Mouse (Mus musculus) neural tube, embryonic 11.5 days (tissue): ENCODE results near the gene Scimp. TPM values are rescaled to one million over a fixed set of nuclear protein-coding genes. Genes with fewer than 3 reads are reported as not detected.
A peak's percentile ranks its signal among the peaks of the same experiment; 100 is the strongest.
"Not testable (repeated sequence)": the region's sequence is repeated elsewhere in the genome, so short reads cannot be mapped to it uniquely, and the experiment has no call there.

ENCODE experiments used
- ATAC-seq: fragments of 200-750 bp; cut with Nextera tagmentation; 2 replicates; pipeline ENCODE4 v1.8.0; 2017; ENCODE audit warnings: moderate number of reproducible peaks, mild to moderate bottlenecking, moderate TSS enrichment, moderate library complexity; ENCODE audit not compliant: insufficient read depth, low FRiP score, low TSS enrichment
- DNase-seq: peaks from one replicate; pipeline ENCODE4 v3.0.0-alpha.2; 2015; ENCODE audit warnings: low spot score
- H3K27ac ChIP-seq: fragments of 300-500 bp; sonication (generic); 2 replicates; pipeline ENCODE4 v1.5.1; 2014; ENCODE audit warnings: low read depth, mild to moderate bottlenecking, low read length
- H3K27me3 ChIP-seq: fragments of 300-500 bp; sonication (generic); 2 replicates; pipeline ENCODE4 v1.6.1; 2014; ENCODE audit warnings: mild to moderate bottlenecking, low read length, mixed read lengths; ENCODE audit not compliant: control insufficient read depth, insufficient read depth
- H3K36me3 ChIP-seq: fragments of 300-500 bp; sonication (generic); 2 replicates; pipeline ENCODE4 v1.6.1; 2014; ENCODE audit warnings: mild to moderate bottlenecking, low read length, moderate library complexity, mixed read lengths; ENCODE audit not compliant: control insufficient read depth, insufficient read depth
- H3K4me1 ChIP-seq: fragments of 300-500 bp; sonication (generic); 2 replicates; pipeline ENCODE4 v1.6.1; 2014; ENCODE audit warnings: low read length, mixed read lengths; ENCODE audit not compliant: control insufficient read depth, insufficient read depth
- H3K4me2 ChIP-seq: fragments of 300-500 bp; sonication (generic); 2 replicates; pipeline ENCODE4 v1.6.1; 2014; ENCODE audit warnings: low read depth, mild to moderate bottlenecking, moderate library complexity
- H3K4me3 ChIP-seq: fragments of 300-500 bp; sonication (generic); 2 replicates; pipeline ENCODE4 v1.5.1; 2014; ENCODE audit warnings: low read depth, low read length
- H3K9ac ChIP-seq: fragments of 300-500 bp; sonication (generic); 2 replicates; pipeline ENCODE4 v1.6.1; 2014; ENCODE audit warnings: mild to moderate bottlenecking, low read length
- H3K9me3 ChIP-seq: fragments of 300-500 bp; sonication (generic); 2 replicates; pipeline ENCODE4 v1.6.1; 2016; ENCODE audit warnings: low read length; ENCODE audit not compliant: control insufficient read depth
- WGBS: fragments of 180-500 bp; shearing (Covaris S2); extraction: QIAGEN DNeasy Blood & Tissue Kit; methylation state at CpG from one replicate; pipeline ENCODE4 v1.1.7; 2014; 5-methylcytosine and 5-hydroxymethylcytosine counted together
- polyA plus RNA-seq: library from polyadenylated mRNA; unstranded; fragments of >200 nt; fragmentation: Nextera tagmentation; extraction: Ambion mirVana; gene quantifications from 2 replicates; pipeline ENCODE4 v1.2.1, GENCODE M21; 2014

Gene Scimp
- polyA plus RNA-seq, 1 experiment from 2014 or later = 0.29 TPM

DNA sequence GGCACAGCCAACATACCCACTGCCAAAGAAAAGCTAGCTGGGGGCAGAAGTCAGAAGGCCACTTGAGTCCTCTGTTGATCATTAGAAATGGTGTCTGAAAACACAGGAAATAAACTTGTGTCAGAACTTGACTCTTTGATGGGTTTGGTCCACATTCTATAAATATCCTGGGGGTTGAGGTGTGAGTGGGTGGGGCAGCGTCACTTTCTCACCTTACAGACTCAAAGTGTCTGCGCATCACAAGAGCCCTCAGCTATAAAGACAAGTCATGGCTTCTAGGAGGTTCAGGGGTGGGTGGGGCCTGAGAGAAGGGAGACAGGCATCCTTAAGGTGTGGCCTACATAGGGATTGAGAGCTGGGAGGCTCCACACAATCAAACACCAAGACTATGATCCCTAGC is 22.0 kb downstream of the Scimp start:
- whole genome bisulfite sequencing = 85% methylated on average over 2 of the region's 2 CpGs
- Histone ChIP-seq H3K4me1 (no peaks in the 10 kb centered on the region), H3K27me3 (no peaks in the 10 kb centered on the region), H3K9me3 (no peaks in the 10 kb centered on the region), H3K27ac (no peak overlapping the region), H3K4me2 (no peak overlapping the region), H3K4me3 (no peak overlapping the region), H3K9ac (no peak overlapping the region), H3K36me3 (no peaks in the 10 kb centered on the region)
- ATAC-seq (no peak), DNase-seq (no peak)

DNA sequence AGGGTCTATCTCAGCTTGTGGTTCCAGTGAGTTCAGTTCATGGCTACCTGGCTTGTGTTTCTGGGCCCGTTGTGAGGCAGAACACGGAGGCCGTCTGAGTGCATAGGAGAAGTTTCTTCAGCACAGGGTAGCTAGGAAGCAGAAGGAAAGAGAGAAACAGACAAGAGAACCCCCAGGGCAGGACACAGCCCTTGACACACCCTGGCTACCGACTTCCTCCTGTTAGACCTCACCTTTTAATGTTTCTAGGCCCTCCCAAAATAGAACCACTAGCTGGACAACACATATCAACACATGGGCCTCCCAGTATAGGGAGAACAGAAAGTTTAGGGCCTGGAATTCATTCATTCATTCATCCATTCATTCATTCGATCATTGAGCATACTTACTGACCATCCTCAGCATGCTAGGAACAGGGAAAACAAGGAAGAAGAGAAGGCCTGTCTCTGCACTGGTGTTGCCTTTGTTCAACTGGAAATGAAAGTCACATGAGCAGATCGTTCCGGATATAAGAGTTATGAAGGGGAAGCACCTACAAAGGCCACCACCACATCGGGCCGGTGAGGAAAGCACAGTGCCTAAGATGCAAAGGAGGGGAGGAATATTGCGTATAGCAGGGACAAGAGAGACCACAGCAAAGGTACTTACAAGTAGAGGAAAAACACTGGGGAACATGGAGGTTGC is 23.3 kb downstream of the Scimp start:
- no peak overlapping the region for H3K4me2 ChIP-seq
- WGBS = 88% methylated on average over 10 of the region's 10 CpGs
- H3K4me3 ChIP-seq = no peak overlapping the region
- H3K9ac ChIP-seq = no peak overlapping the region
- H3K27ac ChIP-seq = no peak overlapping the region
- H3K36me3 ChIP-seq = no peaks in the 10 kb centered on the region
- ATAC-seq (no peak), DNase-seq (no peak)
- H3K4me1 ChIP-seq = no peaks in the 10 kb centered on the region
- H3K27me3 ChIP-seq = no peaks in the 10 kb centered on the region
- no peaks in the 10 kb centered on the region for H3K9me3 ChIP-seq

DNA sequence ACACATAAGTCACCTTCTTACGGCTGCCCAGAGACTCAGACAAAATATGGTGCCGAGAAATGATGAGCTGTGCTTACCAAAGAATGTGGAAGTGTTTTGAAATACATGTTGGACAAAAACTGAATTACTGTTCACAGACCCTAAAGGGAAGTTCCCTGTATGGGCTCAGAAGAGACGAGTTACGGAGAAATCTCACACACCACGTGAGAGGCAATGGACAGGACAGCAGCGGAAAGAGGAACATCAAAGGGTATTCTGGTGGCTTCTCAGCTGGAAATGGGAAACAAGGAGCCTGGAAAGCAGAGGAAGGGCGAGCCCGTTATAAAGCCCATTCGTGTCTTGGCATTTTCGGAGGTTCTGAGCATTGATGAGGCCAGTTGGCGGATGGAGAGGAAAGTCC is 25.3 kb downstream of the Scimp start:
- Histone ChIP-seq H3K4me2 (no peak overlapping the region), H3K4me3 (no peak overlapping the region), H3K27ac (no peak overlapping the region), H3K9me3 (no peaks in the 10 kb centered on the region), H3K4me1 (no peaks in the 10 kb centered on the region), H3K9ac (no peak overlapping the region), H3K36me3 (no peaks in the 10 kb centered on the region), H3K27me3 (no peaks in the 10 kb centered on the region)
- 60% methylated on average over 11 of the region's 11 CpGs for WGBS
- ATAC-seq = no peak
- DNase-seq = no peak

DNA sequence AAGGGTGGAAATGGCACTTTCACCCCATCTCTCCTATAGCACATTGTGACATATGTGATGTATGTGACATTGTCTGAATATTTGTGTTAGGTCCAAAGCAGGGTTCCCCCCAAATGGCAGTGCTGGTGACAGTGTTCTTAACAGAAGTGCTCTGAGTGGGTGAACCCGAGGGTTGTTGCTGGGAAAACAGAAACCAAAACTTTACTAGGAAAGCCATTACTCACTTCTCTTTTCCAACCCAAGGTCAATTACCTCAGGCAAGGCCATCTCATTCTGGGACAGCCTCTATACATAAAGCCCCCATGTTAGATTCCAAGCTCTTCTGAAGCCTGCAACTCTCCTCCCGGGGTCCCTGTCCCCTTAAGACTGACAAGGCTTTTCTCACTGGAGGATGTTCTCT is 26.5 kb downstream of the Scimp start:
- no peak for ATAC-seq
- Histone ChIP-seq H3K36me3 (no peaks in the 10 kb centered on the region), H3K9ac (no peak overlapping the region), H3K4me1 (no peaks in the 10 kb centered on the region), H3K27me3 (no peaks in the 10 kb centered on the region), H3K4me3 (no peak overlapping the region), H3K27ac (no peak overlapping the region), H3K9me3 (no peaks in the 10 kb centered on the region), H3K4me2 (no peak overlapping the region)
- DNase-seq = no peak
- WGBS = 81% methylated on average over 2 of the region's 2 CpGs

GRCm38 (mm10) chr11:70778058-70778457 is 34.3 kb downstream of the Scimp start:
- not testable (repeated sequence) for H3K27ac ChIP-seq, H3K9me3 ChIP-seq, H3K4me1 ChIP-seq, H3K27me3 ChIP-seq, H3K4me2 ChIP-seq, ATAC-seq, H3K4me3 ChIP-seq, DNase-seq, H3K9ac ChIP-seq, H3K36me3 ChIP-seq
- 38% methylated on average over 6 of the region's 6 CpGs for WGBS

DNA sequence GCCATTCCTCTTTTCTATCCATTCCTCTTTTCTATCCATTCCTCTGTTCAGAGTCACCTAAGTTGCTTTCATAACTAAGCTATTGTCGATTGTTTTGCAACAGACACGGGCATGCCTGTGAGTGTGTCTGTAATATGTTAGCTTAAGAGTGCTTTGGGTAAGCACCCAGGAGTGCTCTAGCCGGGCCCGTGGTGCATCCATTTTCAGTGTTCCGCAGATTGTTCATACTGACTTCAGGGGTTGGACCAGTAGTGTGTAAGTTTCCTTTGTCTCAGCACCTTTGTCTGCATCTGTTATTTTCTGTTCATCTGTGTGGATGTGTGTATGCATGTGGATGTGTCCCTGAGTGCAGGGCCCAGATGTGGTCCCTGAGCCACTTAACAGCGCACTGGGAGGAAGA is 34.8 kb downstream of the Scimp start:
- 75% methylated on average over 6 of the region's 6 CpGs for WGBS
- Histone ChIP-seq H3K4me2 (no peak overlapping the region), H3K4me1 (no peaks in the 10 kb centered on the region), H3K36me3 (no peaks in the 10 kb centered on the region), H3K9ac (no peak overlapping the region), H3K27me3 (no peaks in the 10 kb centered on the region), H3K27ac (no peak overlapping the region), H3K9me3 (no peaks in the 10 kb centered on the region), H3K4me3 (no peak overlapping the region)
- no peak for DNase-seq
- no peak for ATAC-seq

DNA sequence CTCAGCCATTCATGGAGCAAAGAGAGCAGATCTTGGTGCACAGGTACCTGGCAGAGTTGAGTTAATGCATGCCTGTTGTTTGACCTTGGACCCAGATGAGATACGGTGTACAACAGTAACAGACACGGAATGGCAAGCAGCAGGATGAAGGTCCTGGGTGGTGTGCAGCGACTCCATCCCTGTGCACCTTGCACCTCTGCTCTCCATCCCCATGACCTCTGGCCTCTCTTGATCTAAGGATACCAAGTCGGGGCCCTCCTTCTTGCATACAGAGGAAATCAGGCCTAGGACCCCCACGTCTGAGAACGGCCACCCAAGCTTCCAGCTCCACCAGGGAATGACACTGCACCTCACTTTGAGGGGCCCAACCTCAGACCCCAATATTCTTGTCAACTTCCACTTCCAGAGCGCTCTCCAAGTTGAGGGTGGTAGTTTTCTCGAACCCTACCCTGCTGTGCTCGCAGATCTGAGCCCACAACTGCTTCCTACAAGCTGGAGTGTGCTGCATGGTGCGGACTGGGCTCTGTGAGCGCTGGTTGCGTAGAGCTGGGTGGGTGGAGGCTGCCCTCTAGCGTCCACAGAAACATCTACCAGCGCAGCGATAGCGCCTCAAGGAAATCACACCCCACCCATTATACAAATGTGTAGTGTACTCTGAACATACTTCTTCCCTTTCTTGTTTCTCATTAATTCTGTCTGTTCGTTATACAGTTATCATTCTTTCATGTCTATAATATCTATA is 35.4 kb downstream of the Scimp start:
- Histone ChIP-seq H3K9me3 (no peaks in the 10 kb centered on the region), H3K9ac (no peak overlapping the region), H3K27ac (no peak overlapping the region), H3K4me1 (no peaks in the 10 kb centered on the region), H3K4me2 (no peak overlapping the region), H3K27me3 (no peaks in the 10 kb centered on the region), H3K4me3 (no peak overlapping the region), H3K36me3 (no peaks in the 10 kb centered on the region)
- ATAC-seq = 0 out of 2 replicates have a peak, but pooled peaks have one; percentile 35
- DNase-seq = peak; percentile 78
- 33% methylated on average over 17 of the region's 17 CpGs for WGBS

DNA sequence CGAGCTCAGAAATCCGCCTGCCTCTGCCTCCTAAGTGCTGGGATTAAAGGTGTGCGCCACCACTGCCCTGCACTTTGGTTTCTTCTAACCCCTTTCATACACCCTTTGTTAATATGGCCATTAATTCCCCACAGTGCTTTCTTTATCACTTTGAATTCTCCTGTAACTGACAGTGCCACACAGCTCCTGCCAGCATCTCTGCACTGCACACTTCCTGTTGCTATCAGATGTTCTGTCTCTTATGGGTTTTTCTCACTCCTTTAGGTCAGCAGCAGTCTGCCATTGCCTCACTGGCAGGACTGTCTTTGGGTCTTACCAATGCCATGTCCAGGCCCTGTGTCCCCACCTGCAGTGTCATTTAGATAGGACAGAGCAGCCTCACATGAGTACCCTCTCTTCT is 41.6 kb downstream of the Scimp start:
- no peak overlapping the region for H3K9ac ChIP-seq
- no peaks in the 10 kb centered on the region for H3K4me1 ChIP-seq
- no peaks in the 10 kb centered on the region for H3K9me3 ChIP-seq
- no peaks in the 10 kb centered on the region; the same call in 1 of the 2 replicates for H3K36me3 ChIP-seq
- WGBS = 99% methylated on average over 3 of the region's 3 CpGs
- H3K4me3 ChIP-seq = no peak overlapping the region
- H3K27me3 ChIP-seq = no peaks in the 10 kb centered on the region
- no peak for ATAC-seq
- DNase-seq = no peak
- no peak overlapping the region for H3K4me2 ChIP-seq
- no peak overlapping the region for H3K27ac ChIP-seq
